Mouse (Mus musculus) olfactory bulb, adult 2 months (tissue): Measurements from ENCODE around the gene Kcnj3.

Source experiments
- CTCF ChIP-seq: fragments of 200-500 bp; IDR thresholded peaks from 2 replicates; pipeline ENCODE4 v1.5.1; 2012; ENCODE audit warnings: low read depth, mild to moderate bottlenecking, low read length, moderate library complexity; ENCODE audit not compliant: insufficient read depth
- POLR2A ChIP-seq: fragments of 200-500 bp; IDR thresholded peaks from 2 replicates; pipeline ENCODE4 v1.6.1; 2012; ENCODE audit warnings: mild to moderate bottlenecking, low read depth, low read length, moderate library complexity; ENCODE audit not compliant: insufficient read depth

DNA sequence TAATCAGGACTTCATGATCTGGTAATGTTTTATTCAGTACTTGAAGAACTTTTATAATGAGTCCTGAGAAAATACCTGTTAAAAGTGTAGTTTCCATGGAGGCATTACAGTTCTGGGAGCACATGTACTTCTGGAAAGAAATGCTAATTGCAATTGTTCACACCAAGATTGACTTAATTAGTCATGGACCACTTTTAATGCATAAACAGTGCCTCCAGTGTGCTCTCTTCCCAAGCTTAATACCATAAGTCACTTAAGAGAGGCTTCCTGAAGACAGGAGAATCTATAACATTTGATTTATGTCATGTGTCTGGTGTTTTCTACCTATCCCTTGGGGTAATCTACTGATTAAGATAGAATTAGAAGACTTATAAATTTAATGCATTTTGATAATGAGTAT is 111.8 kb downstream of the Kcnj3 start:
- TF ChIP-seq CTCF, result no peak
- no peak for TF ChIP-seq POLR2A
